Mouse (Mus musculus): ENCODE results near the gene Chp1. TPM values are rescaled to one million over a fixed set of nuclear protein-coding genes. Genes with fewer than 3 reads are reported as not detected.
"Not testable (repeated sequence)": the region's sequence is repeated elsewhere in the genome, so short reads cannot be mapped to it uniquely, and the experiment has no call there.

Gene Chp1
- 10 to 100 TPM; 75.5 to 85.2 TPM for polyA plus RNA-seq (2017; shearing (Covaris generic))

DNA sequence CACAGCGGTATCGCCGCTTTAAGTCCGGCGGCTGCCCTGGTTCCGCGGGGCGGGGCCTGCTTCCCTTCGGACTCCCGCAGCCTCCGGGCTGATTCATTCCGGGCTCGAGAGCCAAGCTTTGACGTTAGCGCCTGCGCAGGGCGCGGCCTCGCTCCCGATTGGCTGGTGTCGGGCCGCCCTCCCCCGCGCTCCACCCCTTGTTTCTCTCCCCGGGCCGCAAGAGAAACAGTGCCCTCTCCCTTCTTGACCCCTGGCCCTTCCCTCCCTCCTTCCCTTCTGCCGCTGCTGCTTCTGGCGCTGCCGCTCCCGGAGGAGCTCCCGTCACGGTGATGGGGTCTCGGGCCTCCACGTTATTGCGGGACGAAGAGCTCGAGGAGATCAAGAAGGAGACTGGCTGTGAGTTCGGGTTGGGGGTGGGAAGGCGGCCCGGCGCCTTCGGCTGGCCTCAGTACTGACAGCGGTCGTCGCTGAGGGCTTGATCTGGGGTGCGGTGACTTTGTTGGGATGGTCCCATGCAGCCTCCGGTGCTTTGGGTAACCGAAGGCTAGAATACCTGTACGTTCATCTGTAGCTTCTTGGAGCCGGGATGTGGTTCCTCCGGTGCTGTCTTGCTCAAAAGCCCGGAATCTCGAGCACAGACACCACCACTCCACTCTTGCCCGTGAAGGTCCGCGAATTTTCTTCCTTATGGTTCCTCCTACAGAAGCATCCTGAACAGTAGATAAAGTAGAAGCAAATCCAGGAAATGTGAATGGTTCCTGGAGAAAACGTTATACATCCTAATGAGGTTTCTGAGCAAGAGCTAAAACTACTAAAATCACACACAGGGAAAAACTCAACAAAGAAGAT lies at the start of gene Chp1, which contains the start of gene Exd1:
Gene Chp1, plus strand, starts transcription at position 176 of the 849 bp plus-strand sequence.
Gene Exd1, minus strand, starts transcription at position 106 of the 849 bp plus-strand sequence.
- ATAC-seq, result peak; percentile 90

DNA sequence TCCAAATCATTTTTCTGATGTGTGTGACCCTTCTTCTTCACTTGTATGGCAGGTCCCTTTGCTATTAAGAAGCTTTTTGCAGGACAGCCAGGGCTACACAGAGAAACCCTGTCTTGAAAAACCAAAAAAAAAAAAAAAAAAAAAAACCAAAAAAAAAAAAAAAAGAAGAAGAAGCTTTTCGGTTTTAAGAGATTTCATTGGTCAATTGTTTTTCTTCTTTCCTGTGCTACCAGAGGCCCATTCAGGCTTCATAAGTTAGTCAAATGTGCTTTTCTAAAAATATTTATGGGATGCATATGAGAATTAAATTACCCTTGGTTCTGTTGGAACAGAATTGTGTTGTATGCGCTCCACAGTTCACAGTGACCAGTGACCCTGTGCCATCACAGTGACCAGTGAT lies 48.6 kb upstream of the Chp1 start:
- ATAC-seq, result no peak

- ATAC-seq, result no peak
These were observed 46.4 kb upstream of the Chp1 start for GRCm38 (mm10) chr2:119500965-119501652.

GRCm38 (mm10) chr2:119507108-119507507 lies 40.4 kb upstream of the Chp1 start:
- no peak for ATAC-seq

DNA sequence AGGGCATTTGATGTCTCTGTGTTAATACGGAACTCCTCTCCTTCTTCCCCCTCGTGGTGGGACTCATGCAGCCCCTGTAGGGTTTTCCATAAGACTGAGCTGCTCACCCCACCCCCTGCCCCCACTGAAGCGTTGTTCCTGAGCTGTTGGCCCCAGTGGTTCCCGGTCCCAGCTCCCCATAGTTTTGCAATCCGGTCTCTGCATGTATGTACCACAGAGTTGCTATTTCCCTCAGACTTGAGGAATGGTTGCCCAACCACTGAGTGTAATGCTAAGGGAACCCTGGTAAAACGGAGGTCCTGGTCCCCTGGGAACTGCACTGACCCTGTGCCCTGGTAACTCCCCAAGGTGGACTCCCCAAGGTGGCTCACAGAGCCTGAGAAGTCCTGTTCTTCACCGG lies 39.0 kb upstream of the Chp1 start:
- ATAC-seq, result not testable (repeated sequence)

- ATAC-seq, result no peak
These were observed 36.6 kb upstream of the Chp1 start for GRCm38 (mm10) chr2:119510856-119511255.

GRCm38 (mm10) chr2:119512292-119512691 lies 35.2 kb upstream of the Chp1 start:
- no peak for ATAC-seq

DNA sequence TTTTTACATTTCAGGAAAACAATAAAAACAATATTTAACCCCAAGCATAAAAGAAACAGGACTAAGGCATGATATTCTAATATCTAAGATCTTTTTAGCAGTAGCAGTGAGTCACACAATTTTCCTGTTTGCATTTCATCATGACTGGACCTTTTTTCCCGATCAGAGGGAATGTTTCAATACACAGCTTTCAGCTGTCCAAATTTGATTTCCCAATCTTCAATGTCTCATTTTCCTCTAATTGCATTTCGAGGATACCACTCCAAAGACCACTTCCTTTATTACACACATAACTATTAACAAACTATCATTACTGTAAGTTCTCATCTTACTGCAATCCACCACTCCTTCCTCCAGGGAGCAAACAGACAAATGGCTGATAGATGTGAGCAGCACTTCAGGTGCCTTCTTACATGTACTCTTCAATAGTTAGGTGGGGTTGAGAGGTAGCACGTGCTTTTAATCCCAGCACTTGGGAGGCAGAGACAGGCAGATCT lies 33.4 kb upstream of the Chp1 start:
- ATAC-seq, result no peak

GRCm38 (mm10) chr2:119516811-119517210 lies 30.7 kb upstream of the Chp1 start:
- ATAC-seq, result no peak

GRCm38 (mm10) chr2:119520550-119520949 lies 26.9 kb upstream of the Chp1 start:
- no peak for ATAC-seq

DNA sequence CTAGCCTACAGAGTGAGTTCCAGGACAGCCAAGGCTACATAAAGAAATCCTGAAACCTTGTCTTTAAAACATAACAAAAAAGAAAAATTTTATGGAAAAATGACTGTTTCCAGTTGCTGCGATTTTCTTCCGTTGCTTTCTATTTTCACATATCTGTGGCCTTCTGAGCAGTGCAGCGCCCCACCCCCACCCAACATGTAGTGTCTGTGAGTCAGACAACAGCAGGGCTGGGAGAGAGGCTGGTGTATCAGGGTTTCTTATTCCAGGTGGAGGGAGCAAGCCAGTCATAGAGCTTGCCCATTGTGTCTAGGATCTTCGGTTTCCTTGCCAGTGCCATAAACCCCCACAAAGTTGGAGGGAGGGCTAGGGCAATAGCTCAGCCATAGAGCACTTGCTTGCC lies 23.7 kb upstream of the Chp1 start:
- no peak for ATAC-seq

- ATAC-seq, result no peak
These were observed 22.1 kb upstream of the Chp1 start for GRCm38 (mm10) chr2:119525422-119525821.

GRCm38 (mm10) chr2:119538802-119539201 lies 8.7 kb upstream of the Chp1 start:
- no peak for ATAC-seq

DNA sequence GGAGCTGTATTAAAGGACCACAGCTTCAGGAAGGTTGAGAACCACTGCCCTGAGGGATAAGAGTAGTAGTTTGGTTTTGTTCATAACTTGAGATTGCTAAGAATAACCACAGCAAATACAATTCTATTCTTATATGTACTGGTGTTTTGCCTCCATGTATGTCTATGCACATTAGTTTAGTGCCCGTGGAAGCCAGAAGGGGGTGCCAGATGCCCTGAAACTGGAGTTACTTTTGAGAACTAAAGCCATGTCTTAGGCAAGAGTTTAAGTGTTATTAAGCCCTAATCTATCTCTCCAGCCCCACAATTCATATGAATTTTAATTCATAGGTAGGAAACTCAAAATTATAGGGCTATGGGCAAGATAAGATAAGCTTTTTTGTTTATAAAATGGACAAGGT lies 5.4 kb upstream of the Chp1 start:
- ATAC-seq, result no peak

DNA sequence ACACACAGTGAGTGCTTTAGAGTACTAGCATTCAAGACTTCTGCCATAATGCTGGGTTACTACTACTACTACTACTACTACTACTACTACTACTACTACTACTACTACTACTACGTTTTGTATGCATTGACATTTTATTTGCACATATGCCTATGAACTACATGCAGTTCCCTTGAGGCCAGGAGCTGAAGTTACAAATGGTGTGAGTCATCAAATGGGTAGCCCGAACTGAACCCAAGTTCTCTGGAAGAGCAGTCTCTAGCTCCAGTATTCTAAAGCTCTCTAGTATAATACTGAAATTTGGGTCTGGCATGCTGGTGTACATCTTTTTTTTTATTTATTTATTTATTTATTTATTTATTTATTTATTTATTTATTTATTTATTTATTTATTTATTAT lies 3.8 kb upstream of the Chp1 start:
- ATAC-seq, result no peak

- peak; percentile 82 for ATAC-seq
These were observed 512 bp upstream of the Chp1 start for GRCm38 (mm10) chr2:119546848-119547521.

GRCm38 (mm10) chr2:119548371-119548660 lies 819 bp downstream of the Chp1 start:
- ATAC-seq, result no peak

DNA sequence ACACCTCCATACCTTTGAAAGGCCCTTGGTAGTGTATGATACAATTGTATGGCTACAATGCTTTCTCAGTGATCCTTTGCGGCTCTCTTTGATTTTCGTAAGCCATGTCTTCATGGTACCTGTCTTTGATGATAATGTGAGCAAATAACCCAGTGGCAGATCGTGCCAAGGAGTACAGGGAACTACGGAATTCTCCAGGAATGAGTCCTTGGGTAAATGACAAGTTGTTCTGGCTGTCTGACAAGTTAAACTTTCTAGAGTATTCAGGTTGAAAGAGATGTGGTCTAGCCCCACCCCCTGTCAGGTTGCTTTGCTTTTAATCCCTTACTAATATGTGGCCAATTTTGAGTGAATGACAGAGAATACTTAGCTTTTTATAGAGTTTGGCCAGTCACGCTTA lies 1.2 kb downstream of the Chp1 start:
- ATAC-seq, result no peak

DNA sequence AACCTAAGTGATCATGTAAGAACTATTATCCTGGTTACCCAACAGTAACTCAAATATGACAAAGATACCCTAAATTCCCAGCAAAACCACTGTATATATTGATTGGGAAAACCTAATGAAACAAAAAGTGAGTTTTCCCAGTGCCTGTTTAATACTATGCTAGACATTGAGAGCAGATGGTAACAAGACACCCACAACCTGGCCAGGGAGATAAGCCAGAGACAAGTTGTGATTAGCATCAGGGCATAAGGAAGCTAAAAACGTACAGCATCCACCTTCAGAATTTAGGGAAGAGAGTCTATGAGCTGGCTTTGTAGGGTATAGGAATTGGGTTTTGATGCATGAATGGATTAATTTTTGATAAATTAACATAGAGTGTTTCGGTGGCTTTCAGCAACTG lies 2.2 kb downstream of the Chp1 start:
- no peak for ATAC-seq

- ATAC-seq, result no peak
These were observed 10.5 kb downstream of the Chp1 start for GRCm38 (mm10) chr2:119558039-119558438.

DNA sequence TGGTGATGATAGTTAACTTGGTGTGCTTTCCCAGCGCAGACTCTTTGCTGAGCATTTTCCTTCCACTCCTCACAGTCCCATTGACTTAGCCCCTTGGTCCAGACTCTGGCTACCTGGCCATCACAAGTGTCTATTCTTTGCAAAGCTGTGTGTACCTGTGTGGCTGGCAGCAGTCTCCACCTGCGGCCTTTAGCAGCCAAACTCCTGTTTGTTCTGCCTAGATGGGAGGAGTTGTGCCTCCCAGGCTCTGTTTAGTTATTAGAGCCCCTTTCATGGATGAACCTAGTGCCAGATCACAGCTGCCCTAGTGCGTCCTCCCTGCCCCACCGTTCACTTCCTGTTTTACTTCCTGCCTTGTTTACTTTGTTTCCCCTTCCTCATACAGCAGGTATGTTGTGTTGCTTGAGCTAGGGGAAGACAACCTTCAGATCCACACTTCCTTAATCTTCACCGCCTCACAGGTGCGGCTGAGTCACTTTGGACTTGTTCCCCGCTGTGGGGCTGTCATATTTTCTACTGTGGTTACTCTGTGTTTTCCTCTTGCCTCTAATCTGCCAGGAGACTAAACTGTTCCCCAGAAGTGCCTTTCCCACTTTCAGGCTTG lies 11.3 kb downstream of the Chp1 start:
- peak; percentile 49 for ATAC-seq

GRCm38 (mm10) chr2:119561794-119562193 lies 14.3 kb downstream of the Chp1 start:
- peak; percentile 51 for ATAC-seq

- ATAC-seq, result no peak
These were observed 17.8 kb downstream of the Chp1 start for GRCm38 (mm10) chr2:119565284-119565683.
